Mouse (Mus musculus): Measurements from ENCODE around the gene Hoxc12. TPM values are rescaled to one million over a fixed set of nuclear protein-coding genes. Genes with fewer than 3 reads are reported as not detected.

Gene Hoxc12
- polyA plus RNA-seq, 1 experiment from 2014 or later = not detected

GRCm38 (mm10) chr15:102961728-102962127 is 25.2 kb downstream of the Hoxc12 start:
- Histone ChIP-seq H3K27me3 (ENCODE audit: insufficient read depth, low read length) (no peaks in the 10 kb centered on the region), H3K4me2 (ENCODE audit: low read length) (peak overlapping the region; percentile 90), H3K4me3 (replicated peaks; ENCODE audit: low read depth, low read length) (peak overlapping the region; percentile 24), H3K4me1 (replicated peaks; ENCODE audit: insufficient read depth, low read length) (peaks cover 25% of the 10 kb centered on the region), H3K9ac (ENCODE audit: low read depth, low read length) (peak overlapping the region; percentile 46; the same call in 1 of the 2 replicates), H3K36me3 (ENCODE audit: insufficient read depth, low read length) (no peaks in the 10 kb centered on the region), H3K27ac (peak overlapping the region; percentile 90), H3K9me3 (replicated peaks; ENCODE audit: low read length) (no peaks in the 10 kb centered on the region)
- ATAC-seq (replicated peaks; ENCODE audit: low FRiP score, low read depth) (no peak), DNase-seq (ENCODE audit: low spot score) (peak; percentile 82)
- 2% methylated on average over 6 of the region's 6 CpGs for WGBS
- TF ChIP-seq CTCF (IDR thresholded peaks at IDR 0.05; ENCODE audit: low read depth) = no peak

DNA sequence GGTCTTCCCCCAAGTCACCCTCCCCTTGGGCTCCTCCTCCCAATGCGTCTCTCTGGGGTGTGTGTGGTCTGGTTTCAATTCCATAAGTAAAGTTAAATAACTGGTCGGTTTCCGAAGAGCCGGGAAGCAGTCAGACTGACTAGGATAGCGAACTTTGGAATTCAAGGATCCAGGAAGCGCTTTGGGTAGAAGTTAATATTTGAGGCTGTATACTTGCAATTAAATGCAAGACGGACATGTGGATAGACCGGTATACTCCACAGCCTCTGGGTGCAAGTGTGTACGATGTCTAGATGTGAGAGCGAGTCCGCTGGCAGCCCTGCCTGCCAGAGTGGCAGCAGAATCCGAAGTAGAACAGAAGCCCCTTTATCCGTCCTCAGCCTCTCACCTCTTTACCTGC is 25.9 kb downstream of the Hoxc12 start:
- Histone ChIP-seq H3K27me3 (ENCODE audit: insufficient read depth, low read length) (no peaks in the 10 kb centered on the region), H3K36me3 (ENCODE audit: insufficient read depth, low read length) (no peaks in the 10 kb centered on the region), H3K9ac (ENCODE audit: low read depth, low read length) (peak overlapping the region; percentile 74), H3K27ac (peak overlapping the region; percentile 91), H3K4me2 (ENCODE audit: low read length) (peak overlapping the region; percentile 90), H3K9me3 (replicated peaks; ENCODE audit: low read length) (no peaks in the 10 kb centered on the region), H3K4me1 (replicated peaks; ENCODE audit: insufficient read depth, low read length) (peaks cover 18% of the 10 kb centered on the region), H3K4me3 (replicated peaks; ENCODE audit: low read depth, low read length) (peak overlapping the region; percentile 51)
- WGBS = 10% methylated on average over 13 of the region's 13 CpGs
- DNase-seq (ENCODE audit: low spot score) = peak; percentile 83
- ATAC-seq (replicated peaks; ENCODE audit: low FRiP score, low read depth) = no peak
- TF ChIP-seq CTCF (IDR thresholded peaks at IDR 0.05; ENCODE audit: low read depth) = no peak

- no peak for TF ChIP-seq CTCF (IDR thresholded peaks at IDR 0.05; ENCODE audit: low read depth)
- no peak for DNase-seq (ENCODE audit: low spot score)
- Histone ChIP-seq H3K27me3 (ENCODE audit: insufficient read depth, low read length) (no peaks in the 10 kb centered on the region), H3K27ac (peak overlapping the region; percentile 91), H3K9ac (ENCODE audit: low read depth, low read length) (peak overlapping the region; percentile 74), H3K4me3 (replicated peaks; ENCODE audit: low read depth, low read length) (peak overlapping the region; percentile 51), H3K4me2 (ENCODE audit: low read length) (peak overlapping the region; percentile 90), H3K36me3 (ENCODE audit: insufficient read depth, low read length) (no peaks in the 10 kb centered on the region), H3K9me3 (replicated peaks; ENCODE audit: low read length) (no peaks in the 10 kb centered on the region), H3K4me1 (replicated peaks; ENCODE audit: insufficient read depth, low read length) (peaks cover 18% of the 10 kb centered on the region)
- 16% methylated on average over 8 of the region's 8 CpGs for WGBS
- no peak for ATAC-seq (replicated peaks; ENCODE audit: low FRiP score, low read depth)
These were observed 26.7 kb downstream of the Hoxc12 start for GRCm38 (mm10) chr15:102963259-102963658.

- TF ChIP-seq CTCF (IDR thresholded peaks at IDR 0.05; ENCODE audit: low read depth) = no peak
- peak overlapping the region; percentile 51 for H3K4me3 ChIP-seq (replicated peaks; ENCODE audit: low read depth, low read length)
- H3K27ac ChIP-seq = peak overlapping the region; percentile 91
- H3K9me3 ChIP-seq (replicated peaks; ENCODE audit: low read length) = no peaks in the 10 kb centered on the region
- no peaks in the 10 kb centered on the region for H3K36me3 ChIP-seq (ENCODE audit: insufficient read depth, low read length)
- peaks cover 18% of the 10 kb centered on the region for H3K4me1 ChIP-seq (replicated peaks; ENCODE audit: insufficient read depth, low read length)
- H3K9ac ChIP-seq (ENCODE audit: low read depth, low read length) = peak overlapping the region; percentile 74
- 0 out of 2 replicates have a peak, but pooled peaks have one; percentile 23 for ATAC-seq (replicated peaks; ENCODE audit: low FRiP score, low read depth)
- peak overlapping the region; percentile 90 for H3K4me2 ChIP-seq (ENCODE audit: low read length)
- H3K27me3 ChIP-seq (ENCODE audit: insufficient read depth, low read length) = no peaks in the 10 kb centered on the region
- WGBS = 2% methylated on average over 28 of the region's 28 CpGs
- DNase-seq (ENCODE audit: low spot score) = peak; percentile 94
These were observed 27.4 kb downstream of the Hoxc12 start for GRCm38 (mm10) chr15:102963671-102964640.

GRCm38 (mm10) chr15:102965003-102965891 is 28.7 kb downstream of the Hoxc12 start:
- DNase-seq (ENCODE audit: low spot score) (peak; percentile 68), ATAC-seq (replicated peaks; ENCODE audit: low FRiP score, low read depth) (no peak)
- 11% methylated on average over 26 of the region's 26 CpGs for WGBS
- Histone ChIP-seq H3K27me3 (ENCODE audit: insufficient read depth, low read length) (no peaks in the 10 kb centered on the region), H3K36me3 (ENCODE audit: insufficient read depth, low read length) (no peaks in the 10 kb centered on the region), H3K4me2 (ENCODE audit: low read length) (peak overlapping the region; percentile 90), H3K27ac (peak overlapping the region; percentile 91), H3K4me3 (replicated peaks; ENCODE audit: low read depth, low read length) (peak overlapping the region; percentile 51), H3K4me1 (replicated peaks; ENCODE audit: insufficient read depth, low read length) (peaks cover 21% of the 10 kb centered on the region), H3K9ac (ENCODE audit: low read depth, low read length) (peak overlapping the region; percentile 74), H3K9me3 (replicated peaks; ENCODE audit: low read length) (no peaks in the 10 kb centered on the region)
- TF ChIP-seq CTCF (IDR thresholded peaks at IDR 0.05; ENCODE audit: low read depth) = no peak
